Mouse (Mus musculus) liver, embryonic 11.5 days (tissue): ENCODE measurements around the gene Vstm5. TPM values are rescaled to one million over a fixed set of nuclear protein-coding genes. Genes with fewer than 3 reads are reported as not detected.
"Not testable (repeated sequence)": the region's sequence is repeated elsewhere in the genome, so short reads cannot be mapped to it uniquely, and the experiment has no call there.

Experiments
- ATAC-seq: fragments of 200-750 bp; cut with Nextera tagmentation; replicated peaks from 2 replicates; pipeline ENCODE4 v1.8.0; 2017; ENCODE audit warnings: moderate number of reproducible peaks, mild to moderate bottlenecking, moderate TSS enrichment, moderate library complexity; ENCODE audit not compliant: low FRiP score
- DNase-seq: peaks from one replicate; pipeline ENCODE4 v3.0.0-alpha.2; 2017; ENCODE audit warnings: low spot score
- H3K27ac ChIP-seq: fragments of 300-500 bp; sonication (generic); 2 replicates; pipeline ENCODE4 v1.5.1; 2014; ENCODE audit warnings: mild to moderate bottlenecking, low read depth, low read length, control low read depth
- H3K27me3 ChIP-seq: fragments of 300-500 bp; sonication (generic); replicated peaks from 2 replicates; pipeline ENCODE4 v1.6.1; 2014; ENCODE audit warnings: low read length, mixed read lengths; ENCODE audit not compliant: control insufficient read depth, insufficient read depth
- H3K36me3 ChIP-seq: fragments of 300-500 bp; sonication (generic); 2 replicates; pipeline ENCODE4 v1.6.1; 2014; ENCODE audit warnings: mild to moderate bottlenecking, low read length, moderate library complexity, mixed read lengths; ENCODE audit not compliant: control insufficient read depth, insufficient read depth
- H3K4me1 ChIP-seq: fragments of 300-500 bp; sonication (generic); replicated peaks from 2 replicates; pipeline ENCODE4 v1.6.1; 2014; ENCODE audit warnings: low read length, mixed read lengths; ENCODE audit not compliant: control insufficient read depth, insufficient read depth
- H3K4me2 ChIP-seq: fragments of 300-500 bp; sonication (generic); 2 replicates; pipeline ENCODE4 v1.6.1; 2014; ENCODE audit warnings: mild to moderate bottlenecking, control low read depth, moderate library complexity
- H3K4me3 ChIP-seq: fragments of 300-500 bp; sonication (generic); 2 replicates; pipeline ENCODE4 v1.5.1; 2014; ENCODE audit warnings: low read depth, low read length, control low read depth
- H3K9ac ChIP-seq: fragments of 300-500 bp; sonication (generic); 2 replicates; pipeline ENCODE4 v1.6.1; 2014; ENCODE audit warnings: low read depth, low read length, control low read depth
- H3K9me3 ChIP-seq: fragments of 300-500 bp; sonication (generic); 2 replicates; pipeline ENCODE4 v1.6.1; 2016; ENCODE audit warnings: low read length, inconsistent platforms, mixed read lengths; ENCODE audit not compliant: control insufficient read depth
- WGBS: fragments of 180-500 bp; shearing (Covaris S2); extraction: QIAGEN DNeasy Blood & Tissue Kit; methylation state at CpG from one replicate; pipeline ENCODE4 v1.1.7; 2014; 5-methylcytosine and 5-hydroxymethylcytosine counted together
- polyA plus RNA-seq: library from polyadenylated mRNA; unstranded; fragments of >200 nt; fragmentation: Nextera tagmentation; extraction: Ambion mirVana; gene quantifications from 2 replicates; pipeline ENCODE4 v1.2.1, GENCODE M21; 2014

Vstm5 gene
- 0.84 and 1.4 TPM in 2 replicates for polyA plus RNA-seq

DNA sequence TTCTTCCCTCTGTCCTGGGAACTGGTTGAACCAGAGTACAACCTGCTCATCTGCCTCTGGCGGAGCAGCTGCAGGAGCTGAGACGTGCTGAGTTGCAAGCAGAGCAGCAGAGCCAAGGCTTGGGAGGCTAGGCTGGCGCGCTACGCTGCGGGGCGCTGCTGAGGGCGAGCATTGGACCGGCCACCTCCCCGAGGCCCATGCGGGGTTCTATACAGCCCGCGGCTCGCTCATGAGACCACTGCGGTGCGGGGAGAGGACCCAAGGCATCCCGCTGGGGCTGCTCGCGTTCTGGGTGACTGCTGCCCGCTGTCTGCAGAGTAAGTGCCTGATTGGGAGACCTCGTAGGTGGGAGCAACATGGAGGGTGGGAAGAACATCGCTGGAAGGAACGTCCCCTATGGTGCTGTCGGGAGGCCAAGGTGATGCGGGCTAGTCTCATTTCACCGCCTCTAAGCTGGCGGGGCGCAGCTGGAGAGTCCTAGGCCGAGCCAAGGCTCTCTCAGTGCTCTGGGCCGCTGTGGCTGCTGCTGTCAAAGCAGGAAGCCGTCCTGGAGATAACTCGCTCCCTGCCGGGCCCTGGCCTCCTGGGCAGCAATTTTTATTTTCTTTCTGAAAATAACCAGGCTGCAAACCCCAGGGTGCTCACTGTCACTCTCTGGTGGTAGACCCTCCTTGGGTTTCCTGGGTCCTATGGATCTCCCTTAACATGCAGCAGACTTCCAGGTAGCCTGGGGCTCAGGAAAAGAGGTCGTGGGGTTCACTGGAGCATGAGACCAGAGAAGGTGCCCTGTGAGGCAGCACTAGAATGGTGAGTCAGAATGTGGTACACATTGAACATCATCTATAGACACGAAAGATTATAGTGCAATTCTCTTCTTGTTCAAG, at the start of gene Vstm5:
Vstm5 (plus strand) TSS at position 4 of the 884 bp plus-strand sequence.
- Histone ChIP-seq H3K27me3 (peaks cover 4% of the 10 kb centered on the region), H3K4me1 (peaks cover 2% of the 10 kb centered on the region; the same call in 1 of the 2 replicates), H3K9ac (peak within 1 kb of the TSS; percentile 27), H3K4me3 (peak within 1 kb of the TSS; percentile 52), H3K27ac (no peak within 1 kb of the TSS), H3K9me3 (no peaks in the 10 kb centered on the region), H3K4me2 (peak within 1 kb of the TSS; percentile 83), H3K36me3 (no peaks in the 10 kb centered on the region)
- DNase-seq (peak; percentile 60), ATAC-seq (peak; percentile 68)
- 4% methylated on average over 35 of the region's 35 CpGs for WGBS

DNA sequence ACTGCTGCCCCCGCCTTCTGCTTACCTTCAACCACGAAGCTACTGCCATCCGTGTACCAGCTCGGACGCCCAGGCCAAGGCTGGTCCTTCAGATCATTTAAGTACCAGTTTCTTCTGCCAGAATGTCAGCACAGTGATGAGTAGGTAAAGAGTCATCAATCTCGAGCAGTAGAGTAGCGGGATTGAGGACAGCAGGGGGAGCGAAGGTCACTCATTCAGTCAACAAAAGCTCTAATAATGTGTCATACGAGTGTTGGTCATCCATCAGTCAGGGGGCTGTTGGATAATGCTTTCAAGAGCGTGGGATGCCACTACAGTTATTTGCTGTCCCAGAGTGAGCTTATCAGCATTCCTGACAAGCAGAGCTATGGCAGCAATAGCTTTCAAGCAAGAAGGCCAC, 44.0 kb upstream of the Vstm5 start:
- H3K4me3 ChIP-seq, H3K27me3 ChIP-seq, H3K4me1 ChIP-seq, ATAC-seq, H3K9ac ChIP-seq, H3K27ac ChIP-seq, H3K9me3 ChIP-seq, H3K36me3 ChIP-seq, H3K4me2 ChIP-seq: not testable (repeated sequence)
- peak; percentile 15 for DNase-seq
- WGBS, result 67% methylated on average over 10 of the region's 10 CpGs

GRCm38 (mm10) chr9:15206631-15207030, 32.2 kb upstream of the Vstm5 start:
- H3K27ac ChIP-seq, result no peak overlapping the region
- H3K36me3 ChIP-seq, result no peaks in the 10 kb centered on the region
- H3K4me2 ChIP-seq, result no peak overlapping the region
- no peak overlapping the region for H3K9ac ChIP-seq
- WGBS, result 82% methylated on average over 4 of the region's 4 CpGs
- no peaks in the 10 kb centered on the region for H3K9me3 ChIP-seq
- ATAC-seq (no peak), DNase-seq (peak; percentile 15)
- no peaks in the 10 kb centered on the region for H3K4me1 ChIP-seq
- H3K4me3 ChIP-seq, result no peak overlapping the region
- H3K27me3 ChIP-seq, result no peaks in the 10 kb centered on the region

DNA sequence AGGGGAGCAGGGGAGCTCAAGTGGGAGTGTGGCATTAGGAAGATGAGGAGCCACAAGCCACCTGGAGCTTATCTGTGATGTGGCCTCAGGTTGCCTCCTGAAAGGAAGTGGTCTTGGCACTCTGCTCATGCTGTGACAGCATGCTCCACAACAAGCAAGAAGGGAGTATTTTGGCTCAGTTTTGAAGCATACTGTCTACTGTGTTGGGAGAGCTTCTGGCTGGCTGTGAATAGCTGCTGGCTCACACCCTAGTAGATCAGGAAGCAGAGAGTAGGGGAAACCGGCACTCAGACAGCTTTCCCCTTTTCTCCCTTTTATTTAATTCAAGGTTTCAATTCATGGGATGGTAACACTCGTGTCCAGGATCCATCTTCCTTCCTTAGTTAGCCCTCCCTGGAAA, 29.5 kb upstream of the Vstm5 start:
- DNase-seq, result no peak

GRCm38 (mm10) chr9:15211876-15212275, 27.0 kb upstream of the Vstm5 start:
- no peak overlapping the region for H3K27ac ChIP-seq
- 70% methylated on average over 3 of the region's 3 CpGs for WGBS
- H3K9me3 ChIP-seq, result no peaks in the 10 kb centered on the region
- H3K4me3 ChIP-seq, result no peak overlapping the region
- H3K4me2 ChIP-seq, result no peak overlapping the region
- DNase-seq (no peak), ATAC-seq (no peak)
- H3K4me1 ChIP-seq, result no peaks in the 10 kb centered on the region
- no peaks in the 10 kb centered on the region for H3K36me3 ChIP-seq
- no peak overlapping the region for H3K9ac ChIP-seq
- H3K27me3 ChIP-seq, result no peaks in the 10 kb centered on the region

More for the DNA sequence above, 29.5 kb upstream of the Vstm5 start:
- Histone ChIP-seq H3K4me2 (no peak overlapping the region), H3K4me3 (no peak overlapping the region), H3K9me3 (no peaks in the 10 kb centered on the region), H3K9ac (no peak overlapping the region), H3K27me3 (no peaks in the 10 kb centered on the region), H3K27ac (no peak overlapping the region), H3K4me1 (no peaks in the 10 kb centered on the region), H3K36me3 (no peaks in the 10 kb centered on the region)
- ATAC-seq, result no peak
- 48% methylated on average over 2 of the region's 2 CpGs for WGBS

- Histone ChIP-seq H3K27me3 (no peaks in the 10 kb centered on the region), H3K27ac (no peak overlapping the region), H3K9me3 (no peaks in the 10 kb centered on the region), H3K4me3 (no peak overlapping the region), H3K4me1 (no peaks in the 10 kb centered on the region), H3K36me3 (no peaks in the 10 kb centered on the region), H3K9ac (no peak overlapping the region), H3K4me2 (no peak overlapping the region)
- ATAC-seq, result no peak
- WGBS, result 55% methylated on average over 1 of the region's 1 CpGs
- no peak for DNase-seq
Measured at GRCm38 (mm10) chr9:15213695-15214094, 25.1 kb upstream of the Vstm5 start.

- Histone ChIP-seq H3K9me3 (no peaks in the 10 kb centered on the region), H3K4me2 (no peak overlapping the region), H3K36me3 (no peaks in the 10 kb centered on the region), H3K27me3 (no peaks in the 10 kb centered on the region), H3K4me3 (no peak overlapping the region), H3K27ac (no peak overlapping the region), H3K4me1 (no peaks in the 10 kb centered on the region), H3K9ac (no peak overlapping the region)
- 33% methylated on average over 2 of the region's 2 CpGs for WGBS
- DNase-seq, result no peak
- ATAC-seq, result no peak
Measured at GRCm38 (mm10) chr9:15224912-15225311, 13.9 kb upstream of the Vstm5 start.

DNA sequence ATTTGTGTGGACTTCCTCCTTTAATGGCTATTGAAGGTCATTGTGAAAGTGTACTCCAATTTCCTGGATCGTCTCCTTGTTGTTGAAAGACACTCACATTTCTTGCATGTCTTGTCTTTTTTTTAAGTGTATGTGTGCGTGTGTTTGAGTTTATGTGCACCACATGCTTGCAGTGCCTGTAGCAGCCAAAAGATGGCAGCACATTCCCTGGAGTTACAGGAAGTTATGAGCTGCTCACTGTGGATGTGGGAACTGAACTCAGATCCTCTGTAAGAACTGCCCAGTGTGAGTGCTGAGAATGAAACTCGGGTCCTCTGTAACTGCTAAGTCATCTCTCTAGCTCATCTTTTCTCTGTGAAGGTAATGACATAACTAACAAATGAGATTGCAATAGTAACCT, 6.4 kb upstream of the Vstm5 start:
- no peak overlapping the region for H3K4me2 ChIP-seq
- H3K9me3 ChIP-seq, result no peaks in the 10 kb centered on the region
- no peaks in the 10 kb centered on the region for H3K36me3 ChIP-seq
- WGBS, result 83% methylated on average over 3 of the region's 3 CpGs
- no peaks in the 10 kb centered on the region for H3K4me1 ChIP-seq
- ATAC-seq, result no peak
- H3K27ac ChIP-seq, result no peak overlapping the region
- no peak overlapping the region for H3K4me3 ChIP-seq
- H3K27me3 ChIP-seq, result no peaks in the 10 kb centered on the region; the same call in 1 of the 2 replicates
- DNase-seq, result peak; percentile 1
- H3K9ac ChIP-seq, result no peak overlapping the region

- no peak overlapping the region for H3K4me3 ChIP-seq
Measured at GRCm38 (mm10) chr9:15233604-15234003, 5.2 kb upstream of the Vstm5 start.

More at GRCm38 (mm10) chr9:15233604-15234003, 5.2 kb upstream of the Vstm5 start:
- no peak overlapping the region for H3K4me2 ChIP-seq
- H3K36me3 ChIP-seq, result no peaks in the 10 kb centered on the region
- 86% methylated on average over 1 of the region's 1 CpGs for WGBS
- DNase-seq, result peak; percentile 11
- no peak for ATAC-seq
- H3K4me1 ChIP-seq, result no peaks in the 10 kb centered on the region
- no peak overlapping the region for H3K27ac ChIP-seq
- H3K27me3 ChIP-seq, result peaks cover 4% of the 10 kb centered on the region
- no peak overlapping the region for H3K9ac ChIP-seq
- no peaks in the 10 kb centered on the region for H3K9me3 ChIP-seq
